Mouse (Mus musculus) embryonic facial prominence, embryonic 10.5 days (tissue): ENCODE measurements around the gene Aldh6a1. TPM values are rescaled to one million over a fixed set of nuclear protein-coding genes. Genes with fewer than 3 reads are reported as not detected.

ENCODE experiments used
- DNase-seq: peaks from one replicate; pipeline ENCODE4 v3.0.0-alpha.2; 2017; ENCODE audit warnings: low spot score
- H3K27ac ChIP-seq: fragments of 300-500 bp; sonication (generic); replicated peaks from 2 replicates; pipeline ENCODE4 v1.5.1; 2016; ENCODE audit warnings: mild to moderate bottlenecking
- H3K27me3 ChIP-seq: fragments of 300-500 bp; sonication (generic); replicated peaks from 2 replicates; pipeline ENCODE4 v1.6.1; 2016; ENCODE audit warnings: low read depth, mild to moderate bottlenecking; ENCODE audit not compliant: poor library complexity, severe bottlenecking
- H3K36me3 ChIP-seq: fragments of 300-500 bp; sonication (generic); replicated peaks from 2 replicates; pipeline ENCODE4 v1.6.1; 2016; ENCODE audit warnings: mild to moderate bottlenecking, moderate library complexity
- H3K4me1 ChIP-seq: fragments of 300-500 bp; sonication (generic); 2 replicates; pipeline ENCODE4 v1.6.1; 2016
- H3K4me3 ChIP-seq: fragments of 300-500 bp; sonication (generic); 2 replicates; pipeline ENCODE4 v1.5.1; 2016; ENCODE audit warnings: mild to moderate bottlenecking, moderate library complexity
- H3K9me3 ChIP-seq: fragments of 300-500 bp; sonication (generic); 2 replicates; pipeline ENCODE4 v1.6.1; 2016; ENCODE audit warnings: mild to moderate bottlenecking
- WGBS: fragments of 180-500 bp; shearing (Covaris S2); methylation state at CpG from one replicate; pipeline ENCODE4 v1.1.7; 2016; 5-methylcytosine and 5-hydroxymethylcytosine counted together
- polyA plus RNA-seq: library from polyadenylated mRNA; unstranded; fragments of >200 nt; fragmentation: Nextera tagmentation; extraction: Ambion mirVana; gene quantifications from 2 replicates; pipeline ENCODE4 v1.2.1, GENCODE M21; 2016

Gene Aldh6a1
- 16.0 and 18.2 TPM in 2 replicates for polyA plus RNA-seq

GRCm38 (mm10) chr12:84450718-84451646 is at the start of gene Aldh6a1, which contains the start of gene Lin52:
TSS of gene Aldh6a1 (minus strand) at chr12:84451004.
TSS of gene Lin52 (plus strand) at chr12:84451422.
- Histone ChIP-seq H3K36me3 (peaks cover 7% of the 10 kb centered on the region), H3K9me3 (no peaks in the 10 kb centered on the region), H3K4me1 (peaks cover 24% of the 10 kb centered on the region), H3K4me3 (peak within 1 kb of the TSS; percentile 92), H3K27ac (peak within 1 kb of the TSS; percentile 84), H3K27me3 (0 out of 2 replicates have a peak, but pooled peaks cover 4% of the 10 kb centered on the region)
- under 1% methylated on average over 49 of the region's 49 CpGs for WGBS
- peak; percentile 94 for DNase-seq

GRCm38 (mm10) chr12:84496795-84497194 is 46.0 kb upstream of the Aldh6a1 start:
- no peak overlapping the region for H3K27ac ChIP-seq

GRCm38 (mm10) chr12:84487324-84488056 is 36.7 kb upstream of the Aldh6a1 start:
- WGBS: 49% methylated on average over 8 of the region's 8 CpGs
- H3K27me3 ChIP-seq: peaks cover 3% of the 10 kb centered on the region; the same call in 1 of the 2 replicates
- no peak overlapping the region for H3K4me3 ChIP-seq
- peaks cover 12% of the 10 kb centered on the region for H3K4me1 ChIP-seq
- peak; percentile 27 for DNase-seq
- H3K36me3 ChIP-seq: 0 out of 2 replicates have a peak, but pooled peaks cover 3% of the 10 kb centered on the region
- H3K27ac ChIP-seq: no peak overlapping the region
- no peaks in the 10 kb centered on the region for H3K9me3 ChIP-seq

More at GRCm38 (mm10) chr12:84496795-84497194, 46.0 kb upstream of the Aldh6a1 start:
- Histone ChIP-seq H3K36me3 (0 out of 2 replicates have a peak, but pooled peaks cover 4% of the 10 kb centered on the region), H3K9me3 (no peaks in the 10 kb centered on the region), H3K4me1 (peaks cover 9% of the 10 kb centered on the region), H3K4me3 (no peak overlapping the region), H3K27me3 (no peaks in the 10 kb centered on the region)
- no peak for DNase-seq
- 93% methylated on average over 1 of the region's 1 CpGs for WGBS

- H3K36me3 ChIP-seq: peaks cover 22% of the 10 kb centered on the region
- H3K27me3 ChIP-seq: peaks cover 3% of the 10 kb centered on the region; the same call in 1 of the 2 replicates
- no peak overlapping the region for H3K27ac ChIP-seq
- H3K4me3 ChIP-seq: no peak overlapping the region
- 89% methylated on average over 14 of the region's 14 CpGs for WGBS
- peaks cover 12% of the 10 kb centered on the region for H3K4me1 ChIP-seq
- no peak for DNase-seq
- no peaks in the 10 kb centered on the region for H3K9me3 ChIP-seq
Measured at GRCm38 (mm10) chr12:84482778-84483585, 32.2 kb upstream of the Aldh6a1 start.

- H3K9me3 ChIP-seq: no peaks in the 10 kb centered on the region
- H3K27me3 ChIP-seq: peaks cover 3% of the 10 kb centered on the region; the same call in 1 of the 2 replicates
- no peak for DNase-seq
- H3K4me1 ChIP-seq: 0 out of 2 replicates have a peak, but pooled peaks cover 3% of the 10 kb centered on the region
- whole genome bisulfite sequencing: 57% methylated on average over 2 of the region's 2 CpGs
- peaks cover 30% of the 10 kb centered on the region for H3K36me3 ChIP-seq
- H3K27ac ChIP-seq: no peak overlapping the region
- no peak overlapping the region for H3K4me3 ChIP-seq
Measured at GRCm38 (mm10) chr12:84481251-84481650, 30.4 kb upstream of the Aldh6a1 start.

GRCm38 (mm10) chr12:84478937-84479336 is 28.1 kb upstream of the Aldh6a1 start:
- 89% methylated on average over 7 of the region's 7 CpGs for WGBS
- 0 out of 2 replicates have a peak, but pooled peaks cover 3% of the 10 kb centered on the region for H3K4me1 ChIP-seq
- H3K27ac ChIP-seq: no peak overlapping the region
- H3K27me3 ChIP-seq: peaks cover 3% of the 10 kb centered on the region; the same call in 1 of the 2 replicates
- DNase-seq: no peak
- H3K4me3 ChIP-seq: no peak overlapping the region
- peaks cover 40% of the 10 kb centered on the region for H3K36me3 ChIP-seq
- H3K9me3 ChIP-seq: no peaks in the 10 kb centered on the region

GRCm38 (mm10) chr12:84468701-84469100 is 17.9 kb upstream of the Aldh6a1 start:
- H3K27ac ChIP-seq: no peak overlapping the region
- H3K9me3 ChIP-seq: no peaks in the 10 kb centered on the region
- WGBS: 3% methylated on average over 1 of the region's 1 CpGs
- H3K4me1 ChIP-seq: no peaks in the 10 kb centered on the region
- DNase-seq: no peak
- no peaks in the 10 kb centered on the region for H3K27me3 ChIP-seq
- H3K36me3 ChIP-seq: peaks cover 52% of the 10 kb centered on the region
- no peak overlapping the region for H3K4me3 ChIP-seq

GRCm38 (mm10) chr12:84462856-84463255 is 12.1 kb upstream of the Aldh6a1 start:
- H3K9me3 ChIP-seq: no peaks in the 10 kb centered on the region; the same call in 1 of the 2 replicates
- H3K4me1 ChIP-seq: no peaks in the 10 kb centered on the region
- WGBS: 87% methylated on average over 3 of the region's 3 CpGs
- no peak for DNase-seq
- H3K27me3 ChIP-seq: no peaks in the 10 kb centered on the region
- H3K4me3 ChIP-seq: no peak overlapping the region
- H3K27ac ChIP-seq: no peak overlapping the region
- peaks cover 74% of the 10 kb centered on the region for H3K36me3 ChIP-seq

- Histone ChIP-seq H3K36me3 (peaks cover 82% of the 10 kb centered on the region), H3K27me3 (no peaks in the 10 kb centered on the region), H3K4me1 (no peaks in the 10 kb centered on the region), H3K9me3 (no peaks in the 10 kb centered on the region; the same call in 1 of the 2 replicates), H3K27ac (no peak overlapping the region), H3K4me3 (no peak overlapping the region)
- 93% methylated on average over 5 of the region's 5 CpGs for WGBS
- no peak for DNase-seq
Measured at GRCm38 (mm10) chr12:84461416-84461815, 10.6 kb upstream of the Aldh6a1 start.

GRCm38 (mm10) chr12:84459845-84460244 is 9.0 kb upstream of the Aldh6a1 start:
- Histone ChIP-seq H3K27me3 (no peaks in the 10 kb centered on the region), H3K4me3 (no peak overlapping the region), H3K4me1 (no peaks in the 10 kb centered on the region), H3K9me3 (no peaks in the 10 kb centered on the region; the same call in 1 of the 2 replicates), H3K27ac (no peak overlapping the region), H3K36me3 (peaks cover 80% of the 10 kb centered on the region)
- WGBS: 63% methylated on average over 1 of the region's 1 CpGs
- no peak for DNase-seq

- 93% methylated on average over 3 of the region's 3 CpGs for WGBS
- peaks cover 11% of the 10 kb centered on the region for H3K4me1 ChIP-seq
- H3K4me3 ChIP-seq: no peak overlapping the region
- no peaks in the 10 kb centered on the region; the same call in 1 of the 2 replicates for H3K9me3 ChIP-seq
- H3K36me3 ChIP-seq: peaks cover 54% of the 10 kb centered on the region
- H3K27ac ChIP-seq: no peak overlapping the region
- no peak for DNase-seq
- no peaks in the 10 kb centered on the region for H3K27me3 ChIP-seq
Measured at GRCm38 (mm10) chr12:84456911-84457310, 6.1 kb upstream of the Aldh6a1 start.
